Mouse (Mus musculus): ENCODE measurements around the gene Camk2g. TPM values are rescaled to one million over a fixed set of nuclear protein-coding genes. Genes with fewer than 3 reads are reported as not detected.
"Not testable (repeated sequence)": the region's sequence is repeated elsewhere in the genome, so short reads cannot be mapped to it uniquely, and the experiment has no call there.

Gene Camk2g
- polyA plus RNA-seq, 1 experiment from 2014 or later, result 36.5 TPM

- Histone ChIP-seq H3K9ac (ENCODE audit: low read depth, low read length) (no peak overlapping the region), H3K4me1 (replicated peaks; ENCODE audit: insufficient read depth, low read length) (no peaks in the 10 kb centered on the region), H3K27ac (no peak overlapping the region), H3K36me3 (ENCODE audit: insufficient read depth, low read length) (peaks cover 83% of the 10 kb centered on the region), H3K9me3 (replicated peaks; ENCODE audit: low read length) (no peaks in the 10 kb centered on the region), H3K4me3 (replicated peaks; ENCODE audit: low read depth, low read length) (no peak overlapping the region), H3K4me2 (ENCODE audit: low read length) (no peak overlapping the region), H3K27me3 (ENCODE audit: insufficient read depth, low read length) (no peaks in the 10 kb centered on the region)
- no peak for DNase-seq (ENCODE audit: low spot score)
- 0 out of 2 replicates have a peak, but pooled peaks have one; percentile 10 for ATAC-seq (replicated peaks; ENCODE audit: low FRiP score, low read depth)
- TF ChIP-seq CTCF (IDR thresholded peaks at IDR 0.05; ENCODE audit: low read depth), result no peak
- WGBS, result 82% methylated on average over 4 of the region's 4 CpGs
Measured at GRCm38 (mm10) chr14:20721371-20721770, 72.5 kb downstream of the Camk2g start.

- no peak overlapping the region for H3K27ac ChIP-seq
- H3K36me3 ChIP-seq (ENCODE audit: insufficient read depth, low read length), result peaks cover 86% of the 10 kb centered on the region
- ATAC-seq (replicated peaks; ENCODE audit: low FRiP score, low read depth), result no peak
- no peaks in the 10 kb centered on the region for H3K9me3 ChIP-seq (replicated peaks; ENCODE audit: low read length)
- TF ChIP-seq CTCF (IDR thresholded peaks at IDR 0.05; ENCODE audit: low read depth), result no peak
- no peak overlapping the region for H3K4me2 ChIP-seq (ENCODE audit: low read length)
- WGBS, result 91% methylated on average over 12 of the region's 12 CpGs
- no peaks in the 10 kb centered on the region for H3K27me3 ChIP-seq (ENCODE audit: insufficient read depth, low read length)
- no peaks in the 10 kb centered on the region for H3K4me1 ChIP-seq (replicated peaks; ENCODE audit: insufficient read depth, low read length)
- no peak overlapping the region for H3K9ac ChIP-seq (ENCODE audit: low read depth, low read length)
- no peak for DNase-seq (ENCODE audit: low spot score)
- H3K4me3 ChIP-seq (replicated peaks; ENCODE audit: low read depth, low read length), result no peak overlapping the region
Measured at GRCm38 (mm10) chr14:20719767-20720166, 74.1 kb downstream of the Camk2g start.

GRCm38 (mm10) chr14:20718443-20718842 is 75.4 kb downstream of the Camk2g start:
- no peak for TF ChIP-seq CTCF (IDR thresholded peaks at IDR 0.05; ENCODE audit: low read depth)
- no peak for DNase-seq (ENCODE audit: low spot score)
- no peak for ATAC-seq (replicated peaks; ENCODE audit: low FRiP score, low read depth)
- Histone ChIP-seq H3K4me2 (ENCODE audit: low read length) (no peak overlapping the region), H3K27me3 (ENCODE audit: insufficient read depth, low read length) (no peaks in the 10 kb centered on the region), H3K9me3 (replicated peaks; ENCODE audit: low read length) (no peaks in the 10 kb centered on the region), H3K4me3 (replicated peaks; ENCODE audit: low read depth, low read length) (no peak overlapping the region), H3K9ac (ENCODE audit: low read depth, low read length) (no peak overlapping the region), H3K36me3 (ENCODE audit: insufficient read depth, low read length) (peaks cover 90% of the 10 kb centered on the region), H3K4me1 (replicated peaks; ENCODE audit: insufficient read depth, low read length) (no peaks in the 10 kb centered on the region), H3K27ac (no peak overlapping the region)
- WGBS, result 91% methylated on average over 10 of the region's 10 CpGs

- Histone ChIP-seq H3K9me3 (replicated peaks; ENCODE audit: low read length) (no peaks in the 10 kb centered on the region), H3K9ac (ENCODE audit: low read depth, low read length) (no peak overlapping the region), H3K36me3 (ENCODE audit: insufficient read depth, low read length) (peaks cover 76% of the 10 kb centered on the region), H3K27me3 (ENCODE audit: insufficient read depth, low read length) (no peaks in the 10 kb centered on the region), H3K27ac (no peak overlapping the region), H3K4me1 (replicated peaks; ENCODE audit: insufficient read depth, low read length) (peaks cover 6% of the 10 kb centered on the region), H3K4me2 (ENCODE audit: low read length) (no peak overlapping the region), H3K4me3 (replicated peaks; ENCODE audit: low read depth, low read length) (no peak overlapping the region)
- no peak for DNase-seq (ENCODE audit: low spot score)
- 80% methylated on average over 11 of the region's 11 CpGs for WGBS
- ATAC-seq (replicated peaks; ENCODE audit: low FRiP score, low read depth), result no peak
- no peak for TF ChIP-seq CTCF (IDR thresholded peaks at IDR 0.05; ENCODE audit: low read depth)
Measured at GRCm38 (mm10) chr14:20713832-20714231, 80.1 kb downstream of the Camk2g start.

GRCm38 (mm10) chr14:20708239-20708638 is 85.6 kb downstream of the Camk2g start:
- no peak for ATAC-seq (replicated peaks; ENCODE audit: low FRiP score, low read depth)
- no peak for DNase-seq (ENCODE audit: low spot score)
- TF ChIP-seq CTCF (IDR thresholded peaks at IDR 0.05; ENCODE audit: low read depth), result no peak
- H3K36me3 ChIP-seq (ENCODE audit: insufficient read depth, low read length), result peaks cover 23% of the 10 kb centered on the region
- H3K4me3 ChIP-seq (replicated peaks; ENCODE audit: low read depth, low read length), result peak overlapping the region; percentile 98
- no peaks in the 10 kb centered on the region for H3K27me3 ChIP-seq (ENCODE audit: insufficient read depth, low read length)
- 1% methylated on average over 10 of the region's 10 CpGs for WGBS
- no peaks in the 10 kb centered on the region for H3K9me3 ChIP-seq (replicated peaks; ENCODE audit: low read length)
- H3K9ac ChIP-seq (ENCODE audit: low read depth, low read length), result peak overlapping the region; percentile 97
- peaks cover 10% of the 10 kb centered on the region for H3K4me1 ChIP-seq (replicated peaks; ENCODE audit: insufficient read depth, low read length)
- no peak overlapping the region for H3K27ac ChIP-seq
- peak overlapping the region; percentile 89 for H3K4me2 ChIP-seq (ENCODE audit: low read length)

- Histone ChIP-seq H3K9ac (ENCODE audit: low read depth, low read length) (peak within 1 kb of the TSS; percentile 97), H3K36me3 (ENCODE audit: insufficient read depth, low read length) (peaks cover 16% of the 10 kb centered on the region), H3K4me2 (ENCODE audit: low read length) (peak within 1 kb of the TSS; percentile 89), H3K9me3 (replicated peaks; ENCODE audit: low read length) (no peaks in the 10 kb centered on the region), H3K27ac (peak within 1 kb of the TSS; percentile 85), H3K4me3 (replicated peaks; ENCODE audit: low read depth, low read length) (peak within 1 kb of the TSS; percentile 98), H3K4me1 (replicated peaks; ENCODE audit: insufficient read depth, low read length) (peaks cover 10% of the 10 kb centered on the region), H3K27me3 (ENCODE audit: insufficient read depth, low read length) (no peaks in the 10 kb centered on the region)
- no peak for TF ChIP-seq CTCF (IDR thresholded peaks at IDR 0.05; ENCODE audit: low read depth)
- WGBS, result under 1% methylated on average over 72 of the region's 80 CpGs
- DNase-seq (ENCODE audit: low spot score) (peak; percentile 95), ATAC-seq (replicated peaks; ENCODE audit: low FRiP score, low read depth) (peak; percentile 91)
Measured at GRCm38 (mm10) chr14:20707201-20708190, 86.4 kb downstream of the Camk2g start, which contains the start of gene Zswim8. Gene Zswim8 (plus strand): TSS chr14:20707552.

- peaks cover 10% of the 10 kb centered on the region for H3K4me1 ChIP-seq (replicated peaks; ENCODE audit: insufficient read depth, low read length)
- H3K27ac ChIP-seq, result peak overlapping the region; percentile 90
- H3K9ac ChIP-seq (ENCODE audit: low read depth, low read length), result peak overlapping the region; percentile 80
- H3K4me2 ChIP-seq (ENCODE audit: low read length), result peak overlapping the region; percentile 69
- ATAC-seq (replicated peaks; ENCODE audit: low FRiP score, low read depth); H3K9me3 ChIP-seq (replicated peaks; ENCODE audit: low read length); DNase-seq (ENCODE audit: low spot score); H3K36me3 ChIP-seq (ENCODE audit: insufficient read depth, low read length); H3K27me3 ChIP-seq (ENCODE audit: insufficient read depth, low read length): not testable (repeated sequence)
- 10% methylated on average over 8 of the region's 8 CpGs for WGBS
- H3K4me3 ChIP-seq (replicated peaks; ENCODE audit: low read depth, low read length), result peak overlapping the region; percentile 80
Measured at GRCm38 (mm10) chr14:20703461-20703860, 90.4 kb downstream of the Camk2g start.

Measured in kidney, postnatal 0 days (tissue).